Mouse (Mus musculus) intestine, embryonic 16.5 days (tissue): Measurements from ENCODE around the gene Gm9903. TPM values are rescaled to one million over a fixed set of nuclear protein-coding genes. Genes with fewer than 3 reads are reported as not detected.
A peak's percentile ranks its signal among the peaks of the same experiment; 100 is the strongest.

Source experiments
- ATAC-seq: fragments of 200-750 bp; cut with Nextera tagmentation; 2 replicates; pipeline ENCODE4 v1.8.0; 2017; ENCODE audit warnings: moderate TSS enrichment, moderate library complexity
- H3K27ac ChIP-seq: fragments of 300-500 bp; sonication (generic); 2 replicates; pipeline ENCODE4 v1.5.1; 2014; ENCODE audit warnings: mild to moderate bottlenecking, low read length
- H3K27me3 ChIP-seq: fragments of 300-500 bp; sonication (generic); replicated peaks from 2 replicates; pipeline ENCODE4 v1.6.1; 2014; ENCODE audit warnings: low read length, control low read depth, mixed read lengths; ENCODE audit not compliant: control insufficient read depth, insufficient read depth
- H3K36me3 ChIP-seq: fragments of 300-500 bp; sonication (generic); 2 replicates; pipeline ENCODE4 v1.6.1; 2014; ENCODE audit warnings: low read length, control low read depth; ENCODE audit not compliant: control insufficient read depth, insufficient read depth
- H3K4me1 ChIP-seq: fragments of 300-500 bp; sonication (generic); 2 replicates; pipeline ENCODE4 v1.6.1; 2014; ENCODE audit warnings: low read length, control low read depth, mixed read lengths; ENCODE audit not compliant: control insufficient read depth, insufficient read depth
- H3K4me2 ChIP-seq: fragments of 300-500 bp; sonication (generic); 2 replicates; pipeline ENCODE4 v1.6.1; 2014; ENCODE audit warnings: low read depth, low read length, control low read depth
- H3K4me3 ChIP-seq: fragments of 300-500 bp; sonication (generic); 2 replicates; pipeline ENCODE4 v1.5.1; 2014; ENCODE audit warnings: mild to moderate bottlenecking, low read length
- H3K9ac ChIP-seq: fragments of 300-500 bp; sonication (generic); 2 replicates; pipeline ENCODE4 v1.6.1; 2014; ENCODE audit warnings: low read depth, low read length
- H3K9me3 ChIP-seq: fragments of 300-500 bp; sonication (generic); 2 replicates; pipeline ENCODE4 v1.6.1; 2016; ENCODE audit warnings: low read length, control low read depth; ENCODE audit not compliant: control insufficient read depth
- WGBS: fragments of 180-500 bp; shearing (Covaris S2); extraction: QIAGEN DNeasy Blood & Tissue Kit; methylation state at CpG from one replicate; pipeline ENCODE4 v1.1.7; 2014; 5-methylcytosine and 5-hydroxymethylcytosine counted together
- polyA plus RNA-seq: library from polyadenylated mRNA; unstranded; fragments of >200 nt; fragmentation: Nextera tagmentation; extraction: Ambion mirVana; gene quantifications from 2 replicates; pipeline ENCODE4 v1.2.1, GENCODE M21; 2015

Gm9903 gene
- polyA plus RNA-seq, 1 experiment from 2014 or later: 0.15 TPM

GRCm38 (mm10) chr5:33609226-33609625 is 20.5 kb upstream of the Gm9903 start:
- H3K9me3 ChIP-seq: no peaks in the 10 kb centered on the region
- no peaks in the 10 kb centered on the region for H3K4me1 ChIP-seq
- H3K4me3 ChIP-seq: no peak overlapping the region
- H3K36me3 ChIP-seq: peaks cover 3% of the 10 kb centered on the region
- H3K27me3 ChIP-seq: no peaks in the 10 kb centered on the region
- no peak overlapping the region for H3K27ac ChIP-seq
- 81% methylated on average over 1 of the region's 1 CpGs for WGBS
- no peak overlapping the region for H3K4me2 ChIP-seq
- ATAC-seq: no peak
- no peak overlapping the region for H3K9ac ChIP-seq

GRCm38 (mm10) chr5:33611795-33612194 is 17.9 kb upstream of the Gm9903 start:
- Histone ChIP-seq H3K27me3 (no peaks in the 10 kb centered on the region), H3K4me1 (no peaks in the 10 kb centered on the region), H3K4me3 (no peak overlapping the region), H3K4me2 (no peak overlapping the region), H3K27ac (no peak overlapping the region), H3K9ac (no peak overlapping the region), H3K9me3 (no peaks in the 10 kb centered on the region), H3K36me3 (peaks cover 3% of the 10 kb centered on the region)
- WGBS: 97% methylated on average over 1 of the region's 1 CpGs
- ATAC-seq: no peak

GRCm38 (mm10) chr5:33614391-33614790 is 15.3 kb upstream of the Gm9903 start:
- Histone ChIP-seq H3K27me3 (no peaks in the 10 kb centered on the region), H3K4me3 (no peak overlapping the region), H3K9ac (no peak overlapping the region), H3K9me3 (no peaks in the 10 kb centered on the region), H3K4me2 (no peak overlapping the region), H3K36me3 (peaks cover 3% of the 10 kb centered on the region; the same call in 1 of the 2 replicates), H3K4me1 (no peaks in the 10 kb centered on the region), H3K27ac (no peak overlapping the region)
- no peak for ATAC-seq
- 86% methylated on average over 6 of the region's 6 CpGs for WGBS

GRCm38 (mm10) chr5:33622671-33623070 is 7.1 kb upstream of the Gm9903 start:
- Histone ChIP-seq H3K9me3 (no peaks in the 10 kb centered on the region), H3K4me2 (no peak overlapping the region), H3K4me1 (peaks cover under 1% of the 10 kb centered on the region), H3K36me3 (no peaks in the 10 kb centered on the region), H3K4me3 (no peak overlapping the region), H3K27ac (no peak overlapping the region), H3K9ac (no peak overlapping the region), H3K27me3 (no peaks in the 10 kb centered on the region)
- no peak for ATAC-seq
- WGBS: 86% methylated on average over 2 of the region's 2 CpGs

GRCm38 (mm10) chr5:33623766-33624165 is 6.0 kb upstream of the Gm9903 start:
- ATAC-seq: no peak
- Histone ChIP-seq H3K27ac (no peak overlapping the region), H3K27me3 (no peaks in the 10 kb centered on the region), H3K4me2 (no peak overlapping the region), H3K9me3 (no peaks in the 10 kb centered on the region), H3K36me3 (no peaks in the 10 kb centered on the region), H3K4me1 (peaks cover 8% of the 10 kb centered on the region), H3K9ac (no peak overlapping the region), H3K4me3 (no peak overlapping the region)
- WGBS: 74% methylated on average over 3 of the region's 3 CpGs

GRCm38 (mm10) chr5:33627968-33628367 is 1.8 kb upstream of the Gm9903 start:
- peaks cover 18% of the 10 kb centered on the region for H3K4me1 ChIP-seq
- peak overlapping the region; percentile 67 for H3K4me2 ChIP-seq
- H3K27ac ChIP-seq: no peak overlapping the region
- H3K36me3 ChIP-seq: no peaks in the 10 kb centered on the region
- 33% methylated on average over 4 of the region's 4 CpGs for WGBS
- H3K9me3 ChIP-seq: no peaks in the 10 kb centered on the region
- ATAC-seq: no peak
- H3K27me3 ChIP-seq: no peaks in the 10 kb centered on the region
- peak overlapping the region; percentile 30; the same call in 1 of the 2 replicates for H3K9ac ChIP-seq
- H3K4me3 ChIP-seq: peak overlapping the region; percentile 37

GRCm38 (mm10) chr5:33628820-33629300 is 865 bp upstream of the Gm9903 start:
- under 1% methylated on average over 24 of the region's 24 CpGs for WGBS
- peak overlapping the region; percentile 76 for H3K4me3 ChIP-seq
- no peaks in the 10 kb centered on the region for H3K27me3 ChIP-seq
- ATAC-seq: peak; percentile 47
- peak overlapping the region; percentile 86 for H3K9ac ChIP-seq
- peak overlapping the region; percentile 67 for H3K4me2 ChIP-seq
- H3K4me1 ChIP-seq: peaks cover 18% of the 10 kb centered on the region
- peak overlapping the region; percentile 91 for H3K27ac ChIP-seq
- H3K9me3 ChIP-seq: no peaks in the 10 kb centered on the region
- H3K36me3 ChIP-seq: no peaks in the 10 kb centered on the region

GRCm38 (mm10) chr5:33630061-33630460 is 336 bp downstream of the Gm9903 start:
- Histone ChIP-seq H3K9me3 (no peaks in the 10 kb centered on the region), H3K9ac (peak overlapping the region; percentile 62), H3K27me3 (no peaks in the 10 kb centered on the region), H3K4me3 (peak overlapping the region; percentile 76), H3K4me1 (peaks cover 18% of the 10 kb centered on the region), H3K4me2 (peak overlapping the region; percentile 78), H3K36me3 (no peaks in the 10 kb centered on the region; the same call in 1 of the 2 replicates), H3K27ac (peak overlapping the region; percentile 76)
- ATAC-seq: peak; percentile 64
- 5% methylated on average over 9 of the region's 9 CpGs for WGBS

GRCm38 (mm10) chr5:33630615-33631014 is 890 bp downstream of the Gm9903 start:
- Histone ChIP-seq H3K36me3 (no peaks in the 10 kb centered on the region; the same call in 1 of the 2 replicates), H3K27ac (peak overlapping the region; percentile 76), H3K9ac (peak overlapping the region; percentile 62), H3K27me3 (no peaks in the 10 kb centered on the region), H3K9me3 (no peaks in the 10 kb centered on the region), H3K4me1 (peaks cover 18% of the 10 kb centered on the region), H3K4me3 (peak overlapping the region; percentile 76; the same call in 1 of the 2 replicates), H3K4me2 (peak overlapping the region; percentile 78; the same call in 1 of the 2 replicates)
- peak; percentile 31 for ATAC-seq
- 62% methylated on average over 4 of the region's 4 CpGs for WGBS

GRCm38 (mm10) chr5:33632526-33632925 is 2.8 kb downstream of the Gm9903 start:
- ATAC-seq: no peak
- peaks cover 2% of the 10 kb centered on the region; the same call in 1 of the 2 replicates for H3K36me3 ChIP-seq
- H3K4me3 ChIP-seq: no peak overlapping the region
- no peak overlapping the region for H3K9ac ChIP-seq
- H3K9me3 ChIP-seq: no peaks in the 10 kb centered on the region
- H3K4me1 ChIP-seq: peaks cover 18% of the 10 kb centered on the region
- no peaks in the 10 kb centered on the region for H3K27me3 ChIP-seq
- no peak overlapping the region for H3K4me2 ChIP-seq
- 89% methylated on average over 1 of the region's 1 CpGs for WGBS
- H3K27ac ChIP-seq: no peak overlapping the region
